Mouse (Mus musculus) heart, embryonic 11.5 days (tissue): Measurements from ENCODE around the gene Dll4. TPM values are rescaled to one million over a fixed set of nuclear protein-coding genes. Genes with fewer than 3 reads are reported as not detected.
A peak's percentile ranks its signal among the peaks of the same experiment; 100 is the strongest.

Experiments used
- ATAC-seq: fragments of 200-750 bp; cut with Nextera tagmentation; replicated peaks from 2 replicates; pipeline ENCODE4 v1.8.0; 2017; ENCODE audit warnings: moderate library complexity; ENCODE audit not compliant: insufficient number of reproducible peaks, low FRiP score, low TSS enrichment
- H3K27ac ChIP-seq: fragments of 300-500 bp; sonication (generic); 2 replicates; pipeline ENCODE4 v1.5.1; 2014; ENCODE audit warnings: mild to moderate bottlenecking, low read depth, low read length
- H3K27me3 ChIP-seq: fragments of 300-500 bp; sonication (generic); 2 replicates; pipeline ENCODE4 v1.6.1; 2014; ENCODE audit warnings: mild to moderate bottlenecking, low read length, mixed read lengths; ENCODE audit not compliant: control insufficient read depth, insufficient read depth
- H3K36me3 ChIP-seq: fragments of 300-500 bp; sonication (generic); 2 replicates; pipeline ENCODE4 v1.6.1; 2014; ENCODE audit warnings: mild to moderate bottlenecking, low read length, moderate library complexity, mixed read lengths; ENCODE audit not compliant: control insufficient read depth, insufficient read depth
- H3K4me1 ChIP-seq: fragments of 300-500 bp; sonication (generic); 2 replicates; pipeline ENCODE4 v1.6.1; 2014; ENCODE audit warnings: low read length; ENCODE audit not compliant: control insufficient read depth, insufficient read depth
- H3K4me2 ChIP-seq: fragments of 300-500 bp; sonication (generic); 2 replicates; pipeline ENCODE4 v1.6.1; 2014; ENCODE audit warnings: mild to moderate bottlenecking, moderate library complexity
- H3K4me3 ChIP-seq: fragments of 300-500 bp; sonication (generic); 2 replicates; pipeline ENCODE4 v1.5.1; 2014; ENCODE audit warnings: low read depth, low read length
- H3K9ac ChIP-seq: fragments of 300-500 bp; sonication (generic); 2 replicates; pipeline ENCODE4 v1.6.1; 2014; ENCODE audit warnings: mild to moderate bottlenecking, low read depth, low read length, moderate library complexity
- H3K9me3 ChIP-seq: fragments of 300-500 bp; sonication (generic); replicated peaks from 2 replicates; pipeline ENCODE4 v1.6.1; 2016; ENCODE audit warnings: low read length; ENCODE audit not compliant: control insufficient read depth
- WGBS: fragments of 180-500 bp; shearing (Covaris S2); extraction: QIAGEN DNeasy Blood & Tissue Kit; methylation state at CpG from one replicate; pipeline ENCODE4 v1.1.7; 2014; ENCODE audit not compliant: insufficient replicate concordance; 5-methylcytosine and 5-hydroxymethylcytosine counted together
- polyA plus RNA-seq: library from polyadenylated mRNA; unstranded; fragments of >200 nt; fragmentation: Nextera tagmentation; extraction: Ambion mirVana; gene quantifications from 2 replicates; pipeline ENCODE4 v1.2.1, GENCODE M21; 2014

Gene Dll4
- polyA plus RNA-seq, 1 experiment from 2014 or later: 3.7 TPM

- no peaks in the 10 kb centered on the region for H3K36me3 ChIP-seq
- no peak overlapping the region for H3K27ac ChIP-seq
- peaks cover 6% of the 10 kb centered on the region; the same call in 1 of the 2 replicates for H3K4me1 ChIP-seq
- H3K4me2 ChIP-seq: no peak overlapping the region
- H3K4me3 ChIP-seq: no peak overlapping the region
- H3K9me3 ChIP-seq: no peaks in the 10 kb centered on the region
- no peak; the same call in 1 of the 2 replicates for ATAC-seq
- no peak overlapping the region for H3K9ac ChIP-seq
- 64% methylated on average over 12 of the region's 12 CpGs for WGBS
- peaks cover 7% of the 10 kb centered on the region; the same call in 1 of the 2 replicates for H3K27me3 ChIP-seq
Observed at GRCm38 (mm10) chr2:119314742-119315310, 10.8 kb upstream of the Dll4 start.

GRCm38 (mm10) chr2:119318043-119318710 is 7.4 kb upstream of the Dll4 start:
- H3K4me1 ChIP-seq: peaks cover 21% of the 10 kb centered on the region
- no peak overlapping the region for H3K4me2 ChIP-seq
- H3K27ac ChIP-seq: no peak overlapping the region
- H3K27me3 ChIP-seq: peaks cover 37% of the 10 kb centered on the region
- no peaks in the 10 kb centered on the region for H3K36me3 ChIP-seq
- H3K4me3 ChIP-seq: no peak overlapping the region
- no peak overlapping the region for H3K9ac ChIP-seq
- no peak for ATAC-seq
- 58% methylated on average over 3 of the region's 3 CpGs for WGBS
- H3K9me3 ChIP-seq: no peaks in the 10 kb centered on the region

GRCm38 (mm10) chr2:119320571-119320970 is 5.0 kb upstream of the Dll4 start:
- peaks cover 29% of the 10 kb centered on the region for H3K4me1 ChIP-seq
- H3K27me3 ChIP-seq: peaks cover 55% of the 10 kb centered on the region
- H3K36me3 ChIP-seq: no peaks in the 10 kb centered on the region
- H3K9me3 ChIP-seq: no peaks in the 10 kb centered on the region
- H3K27ac ChIP-seq: no peak overlapping the region
- H3K4me2 ChIP-seq: no peak overlapping the region
- no peak overlapping the region for H3K4me3 ChIP-seq
- no peak overlapping the region for H3K9ac ChIP-seq
- no peak for ATAC-seq
- 44% methylated on average over 8 of the region's 8 CpGs for WGBS

- 3% methylated on average over 48 of the region's 48 CpGs for WGBS
- ATAC-seq: no peak
- H3K9me3 ChIP-seq: no peaks in the 10 kb centered on the region
- peak overlapping the region; percentile 44 for H3K4me3 ChIP-seq
- peaks cover 69% of the 10 kb centered on the region for H3K27me3 ChIP-seq
- H3K4me2 ChIP-seq: peak overlapping the region; percentile 74
- H3K27ac ChIP-seq: no peak overlapping the region
- peaks cover 32% of the 10 kb centered on the region for H3K4me1 ChIP-seq
- peak overlapping the region; percentile 52; the same call in 1 of the 2 replicates for H3K9ac ChIP-seq
- H3K36me3 ChIP-seq: no peaks in the 10 kb centered on the region
Observed at GRCm38 (mm10) chr2:119321771-119322586, 3.6 kb upstream of the Dll4 start.

- Histone ChIP-seq H3K27ac (no peak overlapping the region), H3K4me1 (peaks cover 35% of the 10 kb centered on the region), H3K27me3 (peaks cover 75% of the 10 kb centered on the region), H3K9ac (peak overlapping the region; percentile 52; the same call in 1 of the 2 replicates), H3K36me3 (no peaks in the 10 kb centered on the region), H3K4me2 (peak overlapping the region; percentile 74), H3K4me3 (peak overlapping the region; percentile 44), H3K9me3 (no peaks in the 10 kb centered on the region)
- no peak; the same call in 1 of the 2 replicates for ATAC-seq
- 5% methylated on average over 35 of the region's 39 CpGs for WGBS
Observed at GRCm38 (mm10) chr2:119322587-119323300, 2.8 kb upstream of the Dll4 start.

GRCm38 (mm10) chr2:119323866-119324575 is 1.6 kb upstream of the Dll4 start:
- Histone ChIP-seq H3K9me3 (no peaks in the 10 kb centered on the region), H3K9ac (no peak overlapping the region), H3K27me3 (peaks cover 85% of the 10 kb centered on the region), H3K4me3 (peak overlapping the region; percentile 64), H3K4me1 (peaks cover 36% of the 10 kb centered on the region), H3K27ac (no peak overlapping the region), H3K4me2 (peak overlapping the region; percentile 96), H3K36me3 (no peaks in the 10 kb centered on the region)
- ATAC-seq: no peak
- 7% methylated on average over 32 of the region's 32 CpGs for WGBS

GRCm38 (mm10) chr2:119324576-119325318 is 837 bp upstream of the Dll4 start:
- H3K4me1 ChIP-seq: peaks cover 36% of the 10 kb centered on the region
- 0 out of 2 replicates have a peak, but pooled peaks have one; percentile 10 for ATAC-seq
- peak overlapping the region; percentile 64 for H3K4me3 ChIP-seq
- H3K4me2 ChIP-seq: peak overlapping the region; percentile 96
- H3K27me3 ChIP-seq: peaks cover 88% of the 10 kb centered on the region
- H3K27ac ChIP-seq: no peak overlapping the region
- no peaks in the 10 kb centered on the region for H3K9me3 ChIP-seq
- no peaks in the 10 kb centered on the region for H3K36me3 ChIP-seq
- 1% methylated on average over 32 of the region's 32 CpGs for WGBS
- H3K9ac ChIP-seq: peak overlapping the region; percentile 74; the same call in 1 of the 2 replicates
